Mouse (Mus musculus) spleen, adult 2 months (tissue): ENCODE data around the gene Mtcl1. TPM values are rescaled to one million over a fixed set of nuclear protein-coding genes. Genes with fewer than 3 reads are reported as not detected.

Source experiments
- DNase-seq, 2 experiments: peaks; one replicate each; pipeline versions ENCODE4 v3.0.0 to v3.0.0-alpha.2; 2012 to 2021; ENCODE audit warnings: low spot score in 2 of 2, low read depth in 1 of 2
- H3K27ac ChIP-seq: fragments of 200-500 bp; 2 replicates; pipeline ENCODE4 v1.5.1; 2012; ENCODE audit warnings: low read length, inconsistent platforms; ENCODE audit not compliant: insufficient read depth
- H3K27me3 ChIP-seq: fragments of 200-500 bp; 2 replicates; pipeline ENCODE4 v1.6.1; 2012; ENCODE audit warnings: mild to moderate bottlenecking, moderate library complexity, low read length, inconsistent platforms; ENCODE audit not compliant: control insufficient read depth, insufficient read depth
- H3K36me3 ChIP-seq: fragments of 200-500 bp; 2 replicates; pipeline ENCODE4 v1.6.1; 2012; ENCODE audit warnings: mild to moderate bottlenecking, low read length, inconsistent platforms; ENCODE audit not compliant: control insufficient read depth, insufficient read depth
- H3K4me1 ChIP-seq: fragments of 200-500 bp; 2 replicates; pipeline ENCODE4 v1.6.1; 2011; ENCODE audit warnings: inconsistent platforms; ENCODE audit not compliant: control insufficient read depth, insufficient read depth, insufficient read length
- H3K4me3 ChIP-seq: fragments of 200-500 bp; 2 replicates; pipeline ENCODE4 v1.5.1; 2011; ENCODE audit warnings: mild to moderate bottlenecking, inconsistent platforms; ENCODE audit not compliant: insufficient read depth, insufficient read length; ENCODE audit errors: extremely low read depth
- CTCF ChIP-seq: fragments of 200-500 bp; IDR thresholded peaks from 2 replicates; pipeline ENCODE4 v1.5.1; 2011; ENCODE audit warnings: mild to moderate bottlenecking, inconsistent platforms; ENCODE audit not compliant: insufficient read depth, insufficient read length, insufficient replicate concordance; ENCODE audit errors: extremely low read depth
- POLR2A ChIP-seq: fragments of 200-500 bp; IDR thresholded peaks from 2 replicates; pipeline ENCODE4 v1.6.1; 2011; ENCODE audit warnings: low read depth, low read length, inconsistent platforms
- WGBS: fragments of 180-500 bp; shearing (Covaris S2); methylation state at CpG from one replicate; pipeline ENCODE4 v1.1.7; 2018; 5-methylcytosine and 5-hydroxymethylcytosine counted together
- polyA plus RNA-seq: library from polyadenylated mRNA; depleted of rRNA; stranded (reverse); fragments of >200 nt; gene quantifications from 2 replicates; pipeline ENCODE4 v1.2.3, GENCODE M21; 2012

The Mtcl1 gene
- polyA plus RNA-seq, 1 experiment, result 0.08 TPM

GRCm38 (mm10) chr17:66402791-66403470, 46.6 kb downstream of the Mtcl1 start:
- no peaks in the 10 kb centered on the region for H3K36me3 ChIP-seq
- no peaks in the 10 kb centered on the region; the same call in 1 of the 2 replicates for H3K27me3 ChIP-seq

GRCm38 (mm10) chr17:66401596-66402265, 47.8 kb downstream of the Mtcl1 start:
- Histone ChIP-seq H3K4me3 (no peak overlapping the region), H3K36me3 (no peaks in the 10 kb centered on the region), H3K27me3 (no peaks in the 10 kb centered on the region; the same call in 1 of the 2 replicates), H3K27ac (no peak overlapping the region), H3K4me1 (no peaks in the 10 kb centered on the region)
- WGBS, result 80% methylated on average over 9 of the region's 9 CpGs
- TF ChIP-seq POLR2A (no peak), CTCF (no peak)
- DNase-seq, result no peak

More at GRCm38 (mm10) chr17:66402791-66403470, 46.6 kb downstream of the Mtcl1 start:
- Histone ChIP-seq H3K4me1 (no peaks in the 10 kb centered on the region), H3K27ac (no peak overlapping the region), H3K4me3 (no peak overlapping the region)
- TF ChIP-seq CTCF (no peak), POLR2A (no peak)
- WGBS, result 38% methylated on average over 6 of the region's 6 CpGs
- no peak for DNase-seq

- 89% methylated on average over 4 of the region's 4 CpGs for WGBS
- H3K27ac ChIP-seq, result no peak overlapping the region
- no peak overlapping the region for H3K4me3 ChIP-seq
- no peak for TF ChIP-seq POLR2A
- TF ChIP-seq CTCF, result no peak
- H3K4me1 ChIP-seq, result no peaks in the 10 kb centered on the region
- H3K36me3 ChIP-seq, result no peaks in the 10 kb centered on the region
- DNase-seq, result no peak
- H3K27me3 ChIP-seq, result no peaks in the 10 kb centered on the region; the same call in 1 of the 2 replicates
Observed at GRCm38 (mm10) chr17:66399780-66400179, 49.8 kb downstream of the Mtcl1 start.

GRCm38 (mm10) chr17:66394571-66394970, 55.0 kb downstream of the Mtcl1 start:
- no peak for DNase-seq
- Histone ChIP-seq H3K27me3 (no peaks in the 10 kb centered on the region), H3K4me1 (no peaks in the 10 kb centered on the region), H3K36me3 (no peaks in the 10 kb centered on the region), H3K4me3 (no peak overlapping the region), H3K27ac (no peak overlapping the region)
- 79% methylated on average over 9 of the region's 9 CpGs for WGBS
- TF ChIP-seq POLR2A (no peak), CTCF (no peak)

- WGBS, result 83% methylated on average over 4 of the region's 4 CpGs
- no peaks in the 10 kb centered on the region for H3K27me3 ChIP-seq
Observed at GRCm38 (mm10) chr17:66388307-66388706, 61.2 kb downstream of the Mtcl1 start.

GRCm38 (mm10) chr17:66381338-66381737, 68.2 kb downstream of the Mtcl1 start:
- Histone ChIP-seq H3K27me3 (no peaks in the 10 kb centered on the region), H3K4me3 (no peak overlapping the region), H3K27ac (no peak overlapping the region), H3K4me1 (no peaks in the 10 kb centered on the region), H3K36me3 (no peaks in the 10 kb centered on the region)
- 85% methylated on average over 6 of the region's 6 CpGs for WGBS
- DNase-seq, result no peak
- TF ChIP-seq CTCF (no peak), POLR2A (no peak)

More at GRCm38 (mm10) chr17:66388307-66388706, 61.2 kb downstream of the Mtcl1 start:
- Histone ChIP-seq H3K27ac (no peak overlapping the region), H3K36me3 (no peaks in the 10 kb centered on the region), H3K4me1 (no peaks in the 10 kb centered on the region), H3K4me3 (no peak overlapping the region)
- no peak for TF ChIP-seq CTCF
- TF ChIP-seq POLR2A, result no peak
- DNase-seq, result no peak
